Mouse (Mus musculus) frontal cortex, postnatal 25 days (tissue): ENCODE data around the gene Chd9.

Experiments used
- DNase-seq, 2 experiments: peaks; one replicate each; pipeline ENCODE4 v3.0.0; 2022; ENCODE audit warnings: low spot score in 2 of 2

Chd9 gene

GRCm38 (mm10) chr8:91081911-91082310, 253.8 kb downstream of the Chd9 start:
- no peak for DNase-seq

GRCm38 (mm10) chr8:91082428-91082827, 254.3 kb downstream of the Chd9 start:
- no peak for DNase-seq

GRCm38 (mm10) chr8:91088452-91088851, 260.3 kb downstream of the Chd9 start:
- no peak for DNase-seq

GRCm38 (mm10) chr8:91089601-91090000, 261.4 kb downstream of the Chd9 start:
- no peak for DNase-seq

GRCm38 (mm10) chr8:91094135-91094534, 266.0 kb downstream of the Chd9 start:
- DNase-seq = no peak

GRCm38 (mm10) chr8:91098106-91098505, 270.0 kb downstream of the Chd9 start:
- no peak for DNase-seq
